Mouse (Mus musculus): ENCODE results near the gene Lrrc26.

Lrrc26 gene

GRCm38 (mm10) chr2:25265897-25266656, 23.6 kb upstream of the Lrrc26 start:
- DNase-seq (ENCODE audit: low spot score in 2 of 2): peak in 1 of 2 experiments; percentile 35

DNA sequence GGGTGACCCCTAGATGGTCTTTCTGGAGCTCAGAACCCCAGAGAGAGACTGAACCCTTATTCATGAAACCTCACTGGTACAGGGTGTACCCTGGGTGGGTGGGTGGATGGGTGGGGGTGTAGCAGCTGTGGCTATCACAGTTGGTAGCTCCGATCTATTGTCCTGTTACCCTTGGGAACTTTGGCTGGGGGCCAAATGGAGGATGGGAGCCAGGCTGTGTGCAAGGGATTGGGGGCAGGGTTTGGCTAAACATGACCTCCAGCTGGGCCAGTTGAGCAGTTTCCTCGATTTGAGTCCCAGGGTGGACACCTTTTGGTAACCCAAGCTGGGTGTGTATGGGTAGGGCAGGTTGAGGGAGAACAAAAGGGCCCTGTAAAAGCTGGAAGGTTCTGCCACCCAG, 23.0 kb upstream of the Lrrc26 start:
- no peak for DNase-seq (ENCODE audit: low spot score in 2 of 2)

GRCm38 (mm10) chr2:25267241-25267640, 22.5 kb upstream of the Lrrc26 start:
- no peak for DNase-seq (ENCODE audit: low spot score in 2 of 2)

- DNase-seq (ENCODE audit: low spot score in 2 of 2): no peak
Measured at GRCm38 (mm10) chr2:25267746-25268309, 21.9 kb upstream of the Lrrc26 start.

- DNase-seq (ENCODE audit: low spot score in 2 of 2): peak; percentile 98 to 99
Measured at GRCm38 (mm10) chr2:25271827-25272511, 17.7 kb upstream of the Lrrc26 start, which contains the start of the genes Ssna1 and Anapc2. TSS of gene Ssna1 (minus strand) at chr2:25272438. TSS of gene Anapc2 (plus strand) at chr2:25272478.

DNA sequence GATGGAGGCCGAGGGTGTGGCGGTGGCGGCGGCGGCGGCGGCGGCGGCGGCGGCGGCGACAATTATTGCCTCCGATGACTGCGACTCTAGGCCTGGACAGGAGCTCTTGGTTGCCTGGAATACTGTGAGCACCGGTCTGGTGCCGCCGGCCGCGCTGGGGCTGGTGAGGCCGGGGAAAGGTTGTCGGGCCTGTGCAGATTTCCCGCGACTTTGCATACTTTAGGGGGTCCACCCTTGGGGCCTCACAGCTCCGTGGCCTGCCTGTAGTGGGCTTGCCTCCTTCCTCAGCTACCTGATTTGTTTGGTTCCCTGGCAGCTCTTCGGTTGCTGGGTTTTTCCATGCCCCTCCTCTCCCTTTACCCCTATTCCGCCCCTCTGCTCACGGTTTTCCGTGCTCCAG, 17.2 kb upstream of the Lrrc26 start:
- no peak for DNase-seq (ENCODE audit: low spot score in 2 of 2)

- no peak for DNase-seq (ENCODE audit: low spot score in 2 of 2)
Measured at GRCm38 (mm10) chr2:25273010-25273409, 16.7 kb upstream of the Lrrc26 start.

DNA sequence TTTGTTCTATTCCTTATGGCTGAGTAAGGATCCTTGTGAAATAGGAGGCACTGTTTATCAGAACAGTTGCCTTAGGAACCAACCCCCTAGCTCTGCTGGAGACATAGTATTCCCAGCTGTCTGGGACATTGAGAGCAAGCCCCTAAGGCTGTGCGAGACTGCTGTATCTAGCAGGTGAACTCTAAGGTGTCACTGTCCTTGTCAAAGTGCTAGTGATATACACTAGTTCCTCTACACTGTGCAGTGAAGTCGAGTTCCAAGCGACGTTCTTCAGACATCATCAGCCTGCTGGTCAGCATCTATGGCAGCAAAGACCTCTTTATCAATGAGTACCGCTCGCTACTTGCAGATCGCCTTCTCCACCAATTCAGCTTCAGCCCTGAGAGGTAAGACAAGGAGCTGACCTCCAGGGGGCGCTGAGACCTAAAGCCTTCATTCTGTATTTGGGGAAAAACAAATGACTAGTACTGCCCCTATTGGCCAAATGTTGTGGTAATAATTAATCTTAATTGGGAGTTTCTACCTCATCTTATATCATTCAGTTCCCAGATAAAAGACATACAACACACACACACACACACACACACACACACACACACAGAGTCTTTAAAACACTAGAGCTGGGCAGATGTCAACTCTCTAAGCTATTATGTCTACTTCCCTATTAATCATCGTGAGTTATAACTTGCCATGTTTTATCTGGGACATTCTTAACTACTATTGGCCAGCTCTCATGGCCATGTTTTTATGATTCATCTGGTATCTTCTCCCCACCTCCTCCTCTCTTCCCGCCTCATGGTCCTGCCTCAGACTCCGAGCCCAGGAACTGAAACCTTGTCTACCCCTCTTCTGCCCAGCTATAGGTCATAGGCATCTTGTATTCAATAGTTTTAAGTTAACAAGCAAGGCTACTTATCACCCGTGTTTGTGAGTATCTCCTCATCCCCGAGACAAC, 10.5 kb upstream of the Lrrc26 start:
- DNase-seq (ENCODE audit: low spot score in 2 of 2): peak; percentile 68 to 91

GRCm38 (mm10) chr2:25285551-25285950, 4.2 kb upstream of the Lrrc26 start:
- DNase-seq (ENCODE audit: low spot score in 2 of 2): no peak

- peak in 1 of 2 experiments; percentile 14 for DNase-seq (ENCODE audit: low spot score in 2 of 2)
Measured at GRCm38 (mm10) chr2:25286314-25286713, 3.4 kb upstream of the Lrrc26 start.

GRCm38 (mm10) chr2:25286837-25287636, 2.7 kb upstream of the Lrrc26 start:
- peak; percentile 5 to 19 for DNase-seq (ENCODE audit: low spot score in 2 of 2)

- peak in 1 of 2 experiments; percentile 11 for DNase-seq (ENCODE audit: low spot score in 2 of 2)
Measured at GRCm38 (mm10) chr2:25287927-25288649, 1.6 kb upstream of the Lrrc26 start, which contains the start of gene Tmem210. TSS of gene Tmem210 (plus strand) at chr2:25288145.

DNA sequence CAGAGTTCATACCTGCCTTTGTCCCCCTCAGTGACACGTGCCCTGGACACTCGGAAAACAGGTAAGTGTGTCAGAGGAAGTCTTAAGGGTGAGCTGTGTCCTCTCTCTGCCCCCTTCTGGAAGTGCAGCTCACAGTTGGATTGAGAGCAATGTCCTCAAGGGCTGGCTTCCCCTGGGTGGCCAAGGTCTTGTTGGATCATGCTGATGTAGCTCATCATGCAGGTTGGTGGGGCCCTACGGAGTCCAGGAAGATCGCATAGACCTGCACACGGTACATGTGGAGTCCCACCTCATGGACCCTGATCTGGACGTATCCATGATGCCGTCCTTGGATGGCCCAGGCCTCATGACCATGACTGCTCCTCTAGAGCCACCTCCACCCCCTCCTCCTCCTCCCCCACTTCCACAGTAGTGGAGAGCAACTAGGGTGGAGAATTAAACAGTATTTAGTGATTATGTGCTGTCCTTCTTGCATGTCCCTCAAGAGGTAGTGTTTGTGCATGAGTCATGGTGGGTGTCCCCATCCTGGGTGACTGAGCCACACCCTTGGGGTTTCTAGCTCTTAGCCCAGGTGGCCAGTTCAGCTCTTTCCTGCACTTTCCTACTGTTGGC, 875 bp upstream of the Lrrc26 start:
- DNase-seq (ENCODE audit: low spot score in 2 of 2): peak in 1 of 2 experiments; percentile 9

- DNase-seq (ENCODE audit: low spot score in 2 of 2): peak; percentile 13 to 14
Measured at GRCm38 (mm10) chr2:25290101-25290815, 543 bp downstream of the Lrrc26 start.

DNA sequence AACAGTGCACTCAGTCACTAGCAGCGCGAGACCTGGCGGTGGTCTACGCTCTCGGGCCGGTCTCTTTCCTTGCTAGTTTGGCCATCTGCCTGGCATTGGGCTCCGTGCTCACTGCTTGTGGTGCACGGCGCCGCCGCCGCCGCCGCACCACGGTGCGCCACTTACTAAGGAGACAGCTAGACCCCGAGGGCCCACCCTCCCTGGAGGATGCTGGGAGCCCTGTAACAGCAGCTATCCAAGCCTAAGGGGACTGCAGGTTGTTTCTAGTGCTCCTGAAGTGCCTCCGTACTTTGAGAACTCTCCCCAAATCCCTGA, 1.1 kb downstream of the Lrrc26 start:
- no peak for DNase-seq (ENCODE audit: low spot score in 2 of 2)

- DNase-seq (ENCODE audit: low spot score in 2 of 2): peak in 1 of 2 experiments; percentile 17
Measured at GRCm38 (mm10) chr2:25291184-25292053, 1.7 kb downstream of the Lrrc26 start.

- DNase-seq (ENCODE audit: low spot score in 2 of 2): peak in 1 of 2 experiments; percentile 24
Measured at GRCm38 (mm10) chr2:25292054-25292544, 2.4 kb downstream of the Lrrc26 start.

DNA sequence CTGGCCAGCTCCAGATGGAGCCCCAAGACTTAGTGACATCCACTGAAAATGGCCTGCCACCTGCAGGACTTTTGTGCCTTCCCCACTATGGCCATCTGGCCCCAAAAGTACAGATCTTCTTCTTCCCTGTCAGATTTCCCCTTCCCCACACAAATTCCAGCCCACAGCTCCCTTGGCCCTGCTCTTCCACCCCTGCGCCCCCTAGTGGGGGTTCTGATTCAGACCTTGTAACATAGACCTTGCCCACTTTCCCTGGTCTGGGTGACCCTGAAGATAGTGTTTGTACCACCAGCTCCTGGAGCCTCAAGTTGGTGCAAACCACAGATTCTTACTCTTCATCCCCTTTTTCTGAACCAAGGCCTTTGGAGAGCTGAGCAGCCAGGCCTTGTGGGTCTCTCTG, 3.1 kb downstream of the Lrrc26 start:
- peak; percentile 70 to 88 for DNase-seq (ENCODE audit: low spot score in 2 of 2)

All from spleen, postnatal 10 days (tissue).